Mouse (Mus musculus) ES-Bruce4 (cell line): ENCODE data around the gene Timeless. TPM values are rescaled to one million over a fixed set of nuclear protein-coding genes. Genes with fewer than 3 reads are reported as not detected.
"Not testable (repeated sequence)": the region's sequence is repeated elsewhere in the genome, so short reads cannot be mapped to it uniquely, and the experiment has no call there.

Experiments
- H3K27ac ChIP-seq: 2 replicates; pipeline ENCODE4 v1.5.1; 2012; ENCODE audit warnings: low read length, inconsistent platforms; ENCODE audit not compliant: insufficient read depth
- H3K27me3 ChIP-seq: 2 replicates; pipeline ENCODE4 v1.6.1; 2012; ENCODE audit warnings: mild to moderate bottlenecking, low read length, inconsistent platforms; ENCODE audit not compliant: control insufficient read depth, poor library complexity, insufficient read depth, severe bottlenecking
- H3K36me3 ChIP-seq: 2 replicates; pipeline ENCODE4 v1.6.1; 2012; ENCODE audit warnings: inconsistent platforms, mild to moderate bottlenecking, low read length, moderate library complexity; ENCODE audit not compliant: control insufficient read depth, poor library complexity, insufficient read depth, severe bottlenecking
- H3K4me1 ChIP-seq: one replicate; pipeline ENCODE4 v1.8.1; 2011; ENCODE audit warnings: low read length; ENCODE audit not compliant: control insufficient read depth, insufficient read depth
- H3K4me3 ChIP-seq: 2 replicates; pipeline ENCODE4 v1.5.1; 2011; ENCODE audit warnings: low read depth, mild to moderate bottlenecking, low read length
- H3K9ac ChIP-seq: 2 replicates; pipeline ENCODE4 v1.6.1; 2012; ENCODE audit warnings: low read depth, mild to moderate bottlenecking, inconsistent platforms; ENCODE audit not compliant: poor library complexity, severe bottlenecking
- H3K9me3 ChIP-seq: replicated peaks from 2 replicates; pipeline ENCODE4 v1.6.1; 2012; ENCODE audit warnings: mild to moderate bottlenecking, low read length, inconsistent platforms; ENCODE audit not compliant: control insufficient read depth, poor library complexity, insufficient read depth, severe bottlenecking
- CTCF ChIP-seq: IDR thresholded peaks from one replicate; pipeline ENCODE4 v1.8.1; 2011; ENCODE audit warnings: low read depth, low read length
- EP300 ChIP-seq: IDR thresholded peaks from 2 replicates; pipeline ENCODE4 v1.6.1; 2011; ENCODE audit warnings: low read depth, low read length; ENCODE audit not compliant: insufficient read depth
- POLR2A ChIP-seq: IDR thresholded peaks from one replicate; pipeline ENCODE4 v1.8.1; 2011; ENCODE audit warnings: low read length; ENCODE audit not compliant: insufficient read depth
- polyA plus RNA-seq: library from polyadenylated mRNA; stranded (reverse); fragments of >200 nt; gene quantifications from 2 replicates; pipeline ENCODE4 v1.2.4, GENCODE M21; 2011; ENCODE audit warnings: low read depth; ENCODE audit not compliant: missing spikeins, insufficient read depth, insufficient read length

The Timeless gene
- polyA plus RNA-seq, 1 experiment, result 64.1 TPM

DNA sequence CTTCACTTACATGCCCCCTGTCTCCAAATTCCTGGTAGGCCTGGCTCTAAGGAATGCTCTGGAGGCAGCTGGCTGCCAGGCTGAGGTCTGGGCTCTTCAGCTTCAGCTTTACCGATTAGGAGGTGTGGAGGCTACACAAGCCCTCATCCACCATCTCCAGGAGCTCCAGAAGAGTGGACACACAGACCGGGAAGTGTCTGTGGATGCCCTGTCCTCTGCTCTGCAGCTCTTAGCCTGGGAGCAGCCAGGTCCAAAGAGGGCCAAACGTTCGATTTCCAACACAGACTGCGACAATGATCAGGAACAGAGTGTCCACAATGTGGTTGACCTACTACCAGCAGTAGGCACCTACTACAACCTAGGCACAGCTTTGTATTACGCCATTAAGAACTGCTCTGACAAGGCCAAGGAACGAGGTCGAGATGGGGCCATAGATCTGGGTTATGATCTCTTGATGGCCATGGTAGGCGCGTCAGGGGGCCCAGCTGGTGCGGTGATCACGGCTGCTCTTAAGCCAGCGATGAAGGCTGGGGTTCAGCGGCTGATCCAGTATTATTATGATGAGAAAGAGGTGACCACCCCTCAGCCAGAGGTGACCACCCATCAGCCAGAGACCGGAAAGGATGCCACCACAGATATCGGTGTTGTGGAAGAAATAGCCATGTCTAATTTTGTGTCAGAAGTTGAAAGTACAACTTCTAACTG is 37.5 kb downstream of the Timeless start:
- Histone ChIP-seq H3K27me3 (no peaks in the 10 kb centered on the region), H3K36me3 (no peaks in the 10 kb centered on the region), H3K9me3 (no peaks in the 10 kb centered on the region), H3K4me1 (no peaks in the 10 kb centered on the region), H3K27ac (no peak overlapping the region), H3K9ac (no peak overlapping the region), H3K4me3 (no peak overlapping the region)
- no peak for TF ChIP-seq CTCF
- TF ChIP-seq EP300, result no peak
- TF ChIP-seq POLR2A, result no peak

DNA sequence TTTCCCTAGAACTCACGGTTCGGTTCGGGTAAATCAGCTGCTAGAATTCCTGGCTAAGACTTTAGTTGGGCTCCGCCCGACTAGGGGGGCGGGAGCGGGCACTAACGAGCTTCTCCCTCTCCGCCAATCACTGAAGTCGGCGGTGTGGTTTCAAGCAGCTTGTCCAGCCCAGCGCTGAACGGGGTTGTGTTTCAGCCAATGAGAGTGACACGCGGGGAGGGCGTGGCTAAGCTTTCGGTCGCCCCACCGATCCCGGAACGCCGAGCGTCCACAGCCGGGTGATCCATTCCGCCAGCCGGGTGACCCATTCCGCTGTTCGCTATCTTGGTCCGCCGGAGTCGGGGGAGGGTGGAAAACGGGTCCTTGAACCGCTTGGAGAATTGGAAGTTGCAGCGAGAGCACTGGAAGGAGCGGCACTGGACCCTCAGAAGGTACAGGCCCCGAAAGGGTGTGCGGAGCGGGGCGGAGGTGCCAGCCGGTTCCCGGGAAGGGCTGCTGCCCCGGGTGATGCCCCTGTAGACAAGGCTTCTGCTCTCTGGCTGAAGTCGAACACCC is 38.5 kb downstream of the Timeless start, which contains the start of gene Stat2:
Gene Stat2 (plus strand): TSS at position 273 of the 555 bp plus-strand sequence.
- Histone ChIP-seq H3K27ac (0 out of 2 replicates have a peak within 1 kb of the TSS, but pooled peaks have one; percentile 13), H3K9ac (peak within 1 kb of the TSS; percentile 87), H3K36me3 (no peaks in the 10 kb centered on the region), H3K4me3 (peak within 1 kb of the TSS; percentile 99), H3K4me1 (no peaks in the 10 kb centered on the region), H3K9me3 (no peaks in the 10 kb centered on the region), H3K27me3 (no peaks in the 10 kb centered on the region)
- TF ChIP-seq CTCF, result no peak
- TF ChIP-seq POLR2A, result peak; percentile 6

DNA sequence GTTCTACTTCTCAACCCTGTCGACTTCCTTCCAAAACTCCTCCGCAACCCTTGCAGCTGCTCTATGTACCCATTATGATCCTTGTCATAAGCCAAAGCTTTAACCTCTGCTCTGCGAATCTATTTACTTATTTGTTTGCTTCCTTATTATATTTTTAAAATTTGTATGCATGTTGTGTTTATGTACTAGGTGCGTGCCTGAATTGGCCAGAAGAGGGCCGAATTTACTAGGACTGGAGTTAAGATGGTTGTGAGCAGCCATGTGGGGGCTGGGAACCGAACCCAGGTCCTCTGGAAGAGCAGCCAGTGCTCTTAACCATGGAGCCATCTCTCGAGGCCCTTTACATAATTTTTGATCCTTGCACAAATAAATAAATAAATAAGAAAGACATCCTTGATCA is 39.0 kb downstream of the Timeless start:
- 0 out of 2 replicates have a peak overlapping the region, but pooled peaks have one; percentile 13 for H3K27ac ChIP-seq
- H3K27me3 ChIP-seq, result no peaks in the 10 kb centered on the region
- no peaks in the 10 kb centered on the region for H3K4me1 ChIP-seq
- H3K36me3 ChIP-seq, result no peaks in the 10 kb centered on the region
- peak overlapping the region; percentile 87 for H3K9ac ChIP-seq
- H3K9me3 ChIP-seq, result no peaks in the 10 kb centered on the region
- H3K4me3 ChIP-seq, result peak overlapping the region; percentile 99
- TF ChIP-seq EP300, result no peak
- TF ChIP-seq CTCF, result no peak
- no peak for TF ChIP-seq POLR2A

DNA sequence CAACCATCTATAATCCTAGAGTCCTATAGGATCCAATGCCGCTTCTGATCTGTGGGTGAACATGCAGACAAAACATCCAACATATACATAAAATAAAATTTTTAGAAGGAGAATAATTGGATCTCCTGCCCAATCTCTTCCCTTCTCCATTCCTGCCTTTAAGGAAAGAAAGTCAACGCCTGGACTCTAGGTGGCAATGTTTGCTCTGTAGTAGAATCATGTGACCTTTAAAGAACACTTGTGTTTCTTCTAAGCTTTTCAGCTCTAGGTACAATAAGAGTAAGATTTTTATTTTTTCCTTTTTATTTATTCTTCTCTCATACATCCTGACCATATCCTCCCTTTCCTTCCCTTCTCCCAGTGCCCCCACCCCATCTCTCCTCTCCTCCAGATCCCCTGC is 40.0 kb downstream of the Timeless start:
- Histone ChIP-seq H3K27ac (no peak overlapping the region), H3K4me3 (no peak overlapping the region), H3K4me1 (no peaks in the 10 kb centered on the region), H3K9ac (no peak overlapping the region), H3K36me3 (no peaks in the 10 kb centered on the region; the same call in 1 of the 2 replicates), H3K9me3 (no peaks in the 10 kb centered on the region), H3K27me3 (no peaks in the 10 kb centered on the region)
- no peak for TF ChIP-seq CTCF
- TF ChIP-seq POLR2A, result no peak
- TF ChIP-seq EP300, result no peak

DNA sequence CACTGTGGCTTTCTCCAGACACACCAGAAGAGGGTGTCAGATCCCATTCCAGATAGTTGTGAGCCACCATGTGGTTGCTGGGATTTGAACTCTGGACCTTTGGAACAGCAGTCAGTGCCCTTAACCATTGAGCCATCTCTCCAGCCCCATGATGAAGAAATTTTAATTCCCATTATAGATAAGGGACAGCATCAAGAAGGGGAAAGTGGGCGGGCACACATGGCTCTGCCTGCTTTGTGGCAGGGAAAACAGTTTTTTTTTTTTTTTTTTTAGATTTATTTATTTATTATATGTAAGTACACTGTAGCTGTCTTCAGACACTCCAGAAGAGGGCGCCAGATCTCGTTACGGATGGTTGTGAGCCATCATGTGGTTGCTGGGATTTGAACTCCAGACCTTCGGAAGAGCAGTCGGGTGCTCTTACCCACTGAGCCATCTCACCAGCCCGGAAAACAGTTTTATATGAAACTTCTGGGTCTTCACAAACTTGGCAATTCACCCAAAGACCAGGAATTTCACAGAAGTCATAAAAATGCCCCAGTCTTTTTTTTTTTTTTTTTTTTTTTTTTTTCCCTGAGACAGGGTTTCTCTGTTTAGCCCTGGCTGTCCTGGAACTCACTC is 41.1 kb downstream of the Timeless start:
- not testable (repeated sequence) for H3K4me1 ChIP-seq

DNA sequence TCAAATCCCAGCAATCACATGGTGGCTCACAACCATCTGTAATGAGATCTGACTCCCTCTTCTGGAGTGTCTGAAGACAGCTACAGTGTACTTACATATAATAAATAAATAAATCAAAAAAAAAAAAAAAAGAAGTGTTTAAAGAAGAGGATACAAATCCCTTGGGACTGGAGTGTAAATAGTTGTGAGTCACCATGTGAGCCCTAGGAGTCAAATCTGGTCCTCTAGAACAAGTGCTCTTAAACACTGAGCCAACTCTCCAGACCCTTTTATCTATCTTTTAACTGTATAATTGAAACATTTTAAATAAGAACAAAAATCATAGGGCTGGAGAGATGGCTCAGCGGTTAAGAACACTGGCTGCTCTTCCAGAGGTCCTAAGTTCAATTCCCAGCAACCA is 43.5 kb downstream of the Timeless start:
- H3K27me3 ChIP-seq, H3K4me3 ChIP-seq, H3K27ac ChIP-seq, H3K9ac ChIP-seq, H3K9me3 ChIP-seq, H3K4me1 ChIP-seq: not testable (repeated sequence)
- peaks cover 13% of the 10 kb centered on the region for H3K36me3 ChIP-seq

More for the DNA sequence above, 41.1 kb downstream of the Timeless start:
- H3K36me3 ChIP-seq, H3K27me3 ChIP-seq, H3K4me3 ChIP-seq, H3K9ac ChIP-seq, H3K9me3 ChIP-seq, H3K27ac ChIP-seq: not testable (repeated sequence)
